Comparison of ENCODE assay signal across 28 mouse cellular contexts in genomic region chr17:51169911-51170310, GRCm38 (mm10).
"Had no signal": no experiment of that assay in that cellular context is flagged by ENCODE, and none has a peak within 500 bp of the region (broad histone marks: within the 10 kb centered on the region; RNA-seq: fewer than 3 reads in every experiment).

No protein-coding gene starts in this region.

- H3K4me3 ChIP-seq: limb, embryonic 10.5 days; limb, embryonic 12.5 days; limb, embryonic 13.5 days; limb, embryonic 15.5 days; liver, embryonic 12.5 days; liver, embryonic 13.5 days; liver, embryonic 15.5 days; lung, embryonic 15.5 days; megakaryocyte, embryonic 14.5 days; midbrain, embryonic 10.5 days; midbrain, embryonic 12.5 days; midbrain, embryonic 13.5 days; midbrain, embryonic 15.5 days; myocyte; neural tube, embryonic 12.5 days had no signal

- H3K4me1 ChIP-seq: limb, embryonic 10.5 days; limb, embryonic 12.5 days; limb, embryonic 13.5 days; limb, embryonic 15.5 days; liver, embryonic 15.5 days; lung, embryonic 15.5 days; midbrain, embryonic 10.5 days; midbrain, embryonic 12.5 days; midbrain, embryonic 13.5 days; midbrain, embryonic 15.5 days; neural tube, embryonic 12.5 days had no signal

- H3K36me3 ChIP-seq: limb, embryonic 10.5 days; limb, embryonic 12.5 days; limb, embryonic 13.5 days; limb, embryonic 15.5 days; liver, embryonic 12.5 days; liver, embryonic 13.5 days; liver, embryonic 15.5 days; lung, embryonic 15.5 days; midbrain, embryonic 10.5 days; midbrain, embryonic 12.5 days; midbrain, embryonic 13.5 days; midbrain, embryonic 15.5 days; neural tube, embryonic 12.5 days had no signal

- DNase-seq: left cerebral cortex, postnatal 4 days; liver; liver, embryonic 13.5 days; liver, postnatal 0 days; lung, adult 18-20 months; lung, adult 2 months; lung, embryonic 14.5 days; lung, postnatal 10 days; lung, postnatal 14 days; lung, postnatal 36 days; lung, postnatal 4 days; midbrain, embryonic 14.5 days had no signal

- H3K27ac ChIP-seq: limb, embryonic 10.5 days; limb, embryonic 12.5 days; limb, embryonic 13.5 days; limb, embryonic 15.5 days; liver, embryonic 12.5 days; liver, embryonic 13.5 days; liver, embryonic 14.5 days; liver, embryonic 15.5 days; lung, embryonic 15.5 days; macrophage; midbrain, embryonic 10.5 days; midbrain, embryonic 12.5 days; midbrain, embryonic 13.5 days; midbrain, embryonic 15.5 days; neural tube, embryonic 12.5 days had no signal

- H3K27me3 ChIP-seq: limb, embryonic 12.5 days; limb, embryonic 13.5 days; limb, embryonic 15.5 days; liver, embryonic 12.5 days; liver, embryonic 13.5 days; liver, embryonic 15.5 days; lung, embryonic 15.5 days; megakaryocyte, embryonic 14.5 days; midbrain, embryonic 12.5 days; midbrain, embryonic 13.5 days; midbrain, embryonic 15.5 days; neural tube, embryonic 12.5 days had no signal
